Mouse (Mus musculus): ENCODE data around the gene Elp6. TPM values are rescaled to one million over a fixed set of nuclear protein-coding genes. Genes with fewer than 3 reads are reported as not detected.

Gene Elp6
- polyA plus RNA-seq, 2 experiments: 25.3 to 36.1 TPM

DNA sequence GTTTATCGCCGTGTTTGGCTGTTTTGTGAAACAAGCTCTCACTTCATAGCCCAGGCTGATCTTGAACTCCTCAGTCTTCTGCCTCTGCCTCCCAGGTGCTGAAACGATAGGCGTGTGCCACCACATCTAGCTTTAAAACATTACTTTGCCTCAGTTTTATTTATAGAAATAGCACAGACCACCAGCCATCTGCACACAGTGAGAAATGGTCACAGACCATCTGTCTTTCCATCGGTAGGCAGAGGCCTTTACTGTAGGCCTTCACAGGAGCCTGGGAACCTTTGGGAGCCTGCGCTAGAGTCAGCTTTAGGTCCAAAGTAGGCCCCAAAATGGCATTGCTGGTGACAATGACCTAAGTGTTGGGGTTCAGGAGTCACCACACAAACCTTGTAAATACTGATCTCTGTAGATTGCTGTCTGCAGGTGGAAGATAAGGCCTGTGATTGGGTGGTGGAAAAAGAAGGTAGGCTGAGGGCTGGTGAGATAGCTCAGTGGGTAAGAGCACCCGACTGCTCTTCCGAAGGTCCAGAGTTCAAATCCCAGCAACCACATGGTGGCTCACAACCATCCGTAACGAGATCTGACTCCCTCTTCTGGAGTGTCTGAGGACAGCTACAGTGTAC is 20.8 kb upstream of the Elp6 start:
- ATAC-seq (ENCODE audit: low FRiP score, low read depth) (no peak), DNase-seq (ENCODE audit: low spot score) (no peak)
- H3K9ac ChIP-seq (ENCODE audit: low read depth, low read length, severe bottlenecking): no peak overlapping the region
- no peaks in the 10 kb centered on the region for H3K9me3 ChIP-seq (ENCODE audit: control insufficient read depth, low read length)
- no peaks in the 10 kb centered on the region for H3K36me3 ChIP-seq (ENCODE audit: control insufficient read depth, insufficient read depth, low read length)
- H3K4me1 ChIP-seq (ENCODE audit: control insufficient read depth, insufficient read depth, low read length): no peaks in the 10 kb centered on the region
- no peak overlapping the region for H3K27ac ChIP-seq (replicated peaks; ENCODE audit: low read depth, low read length)
- no peak for TF ChIP-seq POLR2A (IDR thresholded peaks at IDR 0.05; ENCODE audit: borderline replicate concordance, extremely low read depth, insufficient read depth, insufficient read length)
- no peak overlapping the region for H3K4me3 ChIP-seq (replicated peaks; ENCODE audit: low read length)
- no peaks in the 10 kb centered on the region for H3K27me3 ChIP-seq (ENCODE audit: control insufficient read depth, insufficient read depth, low read length)
- H3K4me2 ChIP-seq (replicated peaks; ENCODE audit: low read depth, low read length, severe bottlenecking): no peak overlapping the region
- WGBS: 89% methylated on average over 8 of the region's 10 CpGs

DNA sequence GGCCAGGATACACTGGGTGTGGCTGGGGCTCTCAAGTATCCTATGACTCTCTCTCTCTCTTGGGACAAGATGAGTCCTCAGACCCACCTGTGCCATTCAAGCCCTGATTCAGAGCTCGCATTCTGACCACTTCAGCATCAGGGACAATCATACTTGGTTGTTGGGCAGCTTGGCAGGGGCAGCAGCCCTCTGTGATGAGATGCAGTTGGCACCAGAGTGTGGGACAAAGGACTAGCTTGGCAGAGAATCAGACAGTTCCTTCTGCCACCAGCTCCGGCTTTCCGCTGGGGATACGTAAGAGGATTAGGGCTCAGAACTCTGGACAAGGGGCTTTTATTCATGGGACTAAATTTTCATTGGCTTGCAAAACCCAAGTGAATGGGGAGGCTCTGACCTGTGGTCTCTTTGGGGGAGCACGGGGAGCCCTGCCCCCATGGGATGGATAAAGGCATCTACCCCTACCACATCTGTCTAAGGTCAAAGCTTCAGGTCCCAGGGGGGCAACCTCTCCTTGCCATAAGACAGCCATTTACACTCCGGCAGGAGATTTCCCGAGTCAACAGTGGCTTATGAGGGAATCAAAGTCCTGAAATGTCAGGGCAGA is 17.6 kb upstream of the Elp6 start:
- Histone ChIP-seq H3K9me3 (ENCODE audit: control insufficient read depth, low read length) (no peaks in the 10 kb centered on the region), H3K9ac (ENCODE audit: low read depth, low read length, severe bottlenecking) (no peak overlapping the region), H3K27ac (replicated peaks; ENCODE audit: low read depth, low read length) (no peak overlapping the region), H3K27me3 (ENCODE audit: control insufficient read depth, insufficient read depth, low read length) (no peaks in the 10 kb centered on the region), H3K4me3 (replicated peaks; ENCODE audit: low read length) (no peak overlapping the region), H3K4me2 (replicated peaks; ENCODE audit: low read depth, low read length, severe bottlenecking) (no peak overlapping the region), H3K4me1 (ENCODE audit: control insufficient read depth, insufficient read depth, low read length) (no peaks in the 10 kb centered on the region), H3K36me3 (ENCODE audit: control insufficient read depth, insufficient read depth, low read length) (no peaks in the 10 kb centered on the region)
- no peak for DNase-seq (ENCODE audit: low spot score)
- TF ChIP-seq POLR2A (IDR thresholded peaks at IDR 0.05; ENCODE audit: borderline replicate concordance, extremely low read depth, insufficient read depth, insufficient read length): no peak
- no peak for ATAC-seq (ENCODE audit: low FRiP score, low read depth)
- 74% methylated on average over 7 of the region's 7 CpGs for WGBS

DNA sequence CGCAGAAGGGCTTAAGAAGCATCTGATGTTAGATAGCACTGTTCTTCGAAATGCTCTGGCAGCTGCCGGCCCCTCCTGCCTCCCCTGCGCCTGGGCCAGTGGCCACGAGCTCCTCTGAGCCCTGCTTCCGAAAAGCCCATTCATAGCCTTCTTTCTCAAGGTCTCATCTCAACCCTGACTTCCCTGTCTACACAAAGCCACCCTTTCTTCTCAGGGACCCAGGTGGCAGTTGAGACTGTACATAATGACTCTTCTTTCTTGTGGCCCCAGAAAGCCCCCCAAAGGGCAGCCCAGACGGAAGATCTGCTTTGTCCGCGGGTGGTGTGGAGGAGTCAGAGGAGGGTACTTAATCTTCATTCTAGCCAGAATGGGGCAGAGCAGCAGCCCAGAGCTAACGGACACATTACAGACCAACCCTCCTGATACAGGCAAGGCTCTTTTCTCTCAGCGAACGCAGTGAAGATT is 11.7 kb upstream of the Elp6 start:
- no peaks in the 10 kb centered on the region for H3K36me3 ChIP-seq (ENCODE audit: control insufficient read depth, insufficient read depth, low read length)
- ATAC-seq (ENCODE audit: low FRiP score, low read depth): no peak
- TF ChIP-seq POLR2A (IDR thresholded peaks at IDR 0.05; ENCODE audit: borderline replicate concordance, extremely low read depth, insufficient read depth, insufficient read length): no peak
- DNase-seq (ENCODE audit: low spot score): no peak
- 69% methylated on average over 12 of the region's 12 CpGs for WGBS
- H3K9me3 ChIP-seq (ENCODE audit: control insufficient read depth, low read length): no peaks in the 10 kb centered on the region
- H3K4me1 ChIP-seq (ENCODE audit: control insufficient read depth, insufficient read depth, low read length): no peaks in the 10 kb centered on the region
- no peak overlapping the region for H3K27ac ChIP-seq (replicated peaks; ENCODE audit: low read depth, low read length)
- H3K4me3 ChIP-seq (replicated peaks; ENCODE audit: low read length): no peak overlapping the region
- no peak overlapping the region for H3K4me2 ChIP-seq (replicated peaks; ENCODE audit: low read depth, low read length, severe bottlenecking)
- H3K27me3 ChIP-seq (ENCODE audit: control insufficient read depth, insufficient read depth, low read length): no peaks in the 10 kb centered on the region
- H3K9ac ChIP-seq (ENCODE audit: low read depth, low read length, severe bottlenecking): no peak overlapping the region

DNA sequence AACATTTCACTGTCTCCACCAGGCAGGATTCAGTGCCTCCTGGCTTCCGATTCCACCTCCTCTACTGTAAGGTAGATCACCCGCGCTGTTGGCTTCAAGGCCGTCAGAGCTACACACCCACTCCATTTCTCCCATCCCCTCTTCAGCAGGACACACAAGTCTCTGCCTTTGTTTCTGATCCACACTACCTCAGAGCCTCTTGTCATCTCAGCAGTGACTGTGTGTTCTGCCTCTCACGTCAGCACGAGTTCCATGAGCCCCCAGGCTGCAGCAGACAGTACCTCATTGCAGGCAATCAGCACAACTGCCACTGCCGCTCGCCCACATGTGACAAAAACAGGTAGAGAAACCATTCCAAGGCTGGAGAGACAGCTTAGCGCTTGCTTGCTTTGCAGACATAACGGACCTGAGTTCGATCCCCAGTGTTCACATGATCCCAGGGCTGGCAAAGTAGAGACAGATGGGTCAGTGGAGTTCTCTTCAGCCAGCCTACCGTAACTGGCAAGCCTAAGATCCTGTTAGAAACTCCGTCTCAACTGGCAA is 11.0 kb upstream of the Elp6 start:
- no peak overlapping the region for H3K27ac ChIP-seq (replicated peaks; ENCODE audit: low read depth, low read length)
- no peaks in the 10 kb centered on the region for H3K27me3 ChIP-seq (ENCODE audit: control insufficient read depth, insufficient read depth, low read length)
- no peak overlapping the region for H3K4me2 ChIP-seq (replicated peaks; ENCODE audit: low read depth, low read length, severe bottlenecking)
- H3K9me3 ChIP-seq (ENCODE audit: control insufficient read depth, low read length): no peaks in the 10 kb centered on the region
- DNase-seq (ENCODE audit: low spot score) (no peak), ATAC-seq (ENCODE audit: low FRiP score, low read depth) (no peak)
- TF ChIP-seq POLR2A (IDR thresholded peaks at IDR 0.05; ENCODE audit: borderline replicate concordance, extremely low read depth, insufficient read depth, insufficient read length): no peak
- WGBS: 83% methylated on average over 13 of the region's 13 CpGs
- no peak overlapping the region for H3K4me3 ChIP-seq (replicated peaks; ENCODE audit: low read length)
- no peak overlapping the region for H3K9ac ChIP-seq (ENCODE audit: low read depth, low read length, severe bottlenecking)
- H3K4me1 ChIP-seq (ENCODE audit: control insufficient read depth, insufficient read depth, low read length): no peaks in the 10 kb centered on the region
- no peaks in the 10 kb centered on the region for H3K36me3 ChIP-seq (ENCODE audit: control insufficient read depth, insufficient read depth, low read length)

DNA sequence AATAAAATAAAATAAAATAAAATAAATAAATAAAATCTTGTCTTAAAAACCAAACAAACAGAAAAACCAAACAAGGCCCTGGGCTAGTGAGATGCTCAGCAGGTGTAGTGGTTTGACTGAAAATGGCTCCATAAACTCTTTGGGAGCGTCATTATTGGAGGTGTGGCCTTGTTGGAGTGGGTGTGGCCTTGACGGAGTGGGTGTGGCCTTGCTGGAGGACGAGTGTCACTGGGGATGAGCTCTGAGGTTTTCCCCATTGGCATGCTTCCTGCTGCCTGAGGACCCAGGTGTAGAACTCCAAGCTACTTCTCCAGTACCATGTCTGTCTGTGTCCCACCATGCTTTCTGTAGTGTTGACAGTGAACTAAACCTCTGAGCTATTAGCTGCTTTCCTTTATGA is 10.2 kb upstream of the Elp6 start:
- Histone ChIP-seq H3K36me3 (ENCODE audit: control insufficient read depth, insufficient read depth, low read length) (no peaks in the 10 kb centered on the region), H3K9ac (ENCODE audit: low read depth, low read length, severe bottlenecking) (no peak overlapping the region), H3K4me1 (ENCODE audit: control insufficient read depth, insufficient read depth, low read length) (no peaks in the 10 kb centered on the region), H3K4me3 (replicated peaks; ENCODE audit: low read length) (no peak overlapping the region), H3K9me3 (ENCODE audit: control insufficient read depth, low read length) (no peaks in the 10 kb centered on the region), H3K4me2 (replicated peaks; ENCODE audit: low read depth, low read length, severe bottlenecking) (no peak overlapping the region), H3K27me3 (ENCODE audit: control insufficient read depth, insufficient read depth, low read length) (no peaks in the 10 kb centered on the region), H3K27ac (replicated peaks; ENCODE audit: low read depth, low read length) (no peak overlapping the region)
- no peak for DNase-seq (ENCODE audit: low spot score)
- no peak for ATAC-seq (ENCODE audit: low FRiP score, low read depth)
- no peak for TF ChIP-seq POLR2A (IDR thresholded peaks at IDR 0.05; ENCODE audit: borderline replicate concordance, extremely low read depth, insufficient read depth, insufficient read length)
- 46% methylated on average over 3 of the region's 3 CpGs for WGBS
